Mouse (Mus musculus) stomach, embryonic 16.5 days (tissue): ENCODE data around the gene Tmtc1. TPM values are rescaled to one million over a fixed set of nuclear protein-coding genes. Genes with fewer than 3 reads are reported as not detected.

Source experiments
- ATAC-seq: fragments of 200-750 bp; cut with Nextera tagmentation; 2 replicates; pipeline ENCODE4 v1.8.0; 2017; ENCODE audit warnings: moderate number of reproducible peaks, moderate TSS enrichment; ENCODE audit not compliant: insufficient read depth, low FRiP score
- H3K27ac ChIP-seq: fragments of 300-500 bp; sonication (generic); 2 replicates; pipeline ENCODE4 v1.5.1; 2014; ENCODE audit warnings: low read length
- H3K27me3 ChIP-seq: fragments of 300-500 bp; sonication (generic); 2 replicates; pipeline ENCODE4 v1.6.1; 2014; ENCODE audit warnings: low read length, control low read depth, mixed read lengths; ENCODE audit not compliant: control insufficient read depth, insufficient read depth
- H3K36me3 ChIP-seq: fragments of 300-500 bp; sonication (generic); 2 replicates; pipeline ENCODE4 v1.6.1; 2014; ENCODE audit warnings: low read length; ENCODE audit not compliant: control insufficient read depth, insufficient read depth
- H3K4me1 ChIP-seq: fragments of 300-500 bp; sonication (generic); 2 replicates; pipeline ENCODE4 v1.6.1; 2014; ENCODE audit warnings: low read length, control low read depth, mixed read lengths; ENCODE audit not compliant: control insufficient read depth, insufficient read depth
- H3K4me2 ChIP-seq: fragments of 300-500 bp; sonication (generic); 2 replicates; pipeline ENCODE4 v1.6.1; 2014; ENCODE audit warnings: low read depth, low read length, mixed read lengths
- H3K4me3 ChIP-seq: fragments of 300-500 bp; sonication (generic); replicated peaks from 2 replicates; pipeline ENCODE4 v1.5.1; 2014; ENCODE audit warnings: mild to moderate bottlenecking, low read length
- H3K9ac ChIP-seq: fragments of 300-500 bp; sonication (generic); 2 replicates; pipeline ENCODE4 v1.6.1; 2014; ENCODE audit warnings: low read length
- H3K9me3 ChIP-seq: fragments of 300-500 bp; sonication (generic); replicated peaks from 2 replicates; pipeline ENCODE4 v1.6.1; 2016; ENCODE audit warnings: low read length, control low read depth; ENCODE audit not compliant: control insufficient read depth
- WGBS: fragments of 180-500 bp; shearing (Covaris S2); extraction: QIAGEN DNeasy Blood & Tissue Kit; methylation state at CpG from one replicate; pipeline ENCODE4 v1.1.7; 2014; 5-methylcytosine and 5-hydroxymethylcytosine counted together
- polyA plus RNA-seq: library from polyadenylated mRNA; unstranded; fragments of >200 nt; fragmentation: Nextera tagmentation; extraction: Ambion mirVana; gene quantifications from 2 replicates; pipeline ENCODE4 v1.2.1, GENCODE M21; 2015

The Tmtc1 gene
- polyA plus RNA-seq, 1 experiment from 2014 or later: 1.6 TPM

DNA sequence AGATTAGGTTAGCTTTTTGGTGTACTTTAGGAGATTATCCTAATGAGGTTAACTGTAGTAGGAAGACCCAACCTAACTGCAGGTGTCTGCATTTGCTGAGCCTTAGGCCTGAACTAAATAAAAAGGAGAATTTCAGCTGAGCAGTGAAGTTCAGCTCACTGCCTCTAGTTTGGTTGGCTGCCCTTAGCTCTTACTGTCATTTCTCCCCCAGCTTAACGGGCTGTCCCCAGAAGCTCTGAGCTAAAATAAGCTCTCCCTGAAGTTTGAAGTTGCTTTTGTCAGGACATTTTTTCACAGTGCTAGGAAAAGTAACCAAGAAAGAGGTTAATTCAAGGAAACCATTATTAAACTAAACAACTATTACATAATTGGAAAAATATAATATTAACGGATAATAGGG lies 115.3 kb downstream of the Tmtc1 start:
- H3K9ac ChIP-seq: no peak overlapping the region
- no peak overlapping the region for H3K4me2 ChIP-seq
- H3K4me1 ChIP-seq: no peaks in the 10 kb centered on the region
- no peaks in the 10 kb centered on the region for H3K27me3 ChIP-seq
- H3K4me3 ChIP-seq: no peak overlapping the region
- H3K9me3 ChIP-seq: no peaks in the 10 kb centered on the region
- H3K36me3 ChIP-seq: no peaks in the 10 kb centered on the region; the same call in 1 of the 2 replicates
- no peak for ATAC-seq
- no peak overlapping the region for H3K27ac ChIP-seq
- WGBS: 71% methylated on average over 2 of the region's 2 CpGs

DNA sequence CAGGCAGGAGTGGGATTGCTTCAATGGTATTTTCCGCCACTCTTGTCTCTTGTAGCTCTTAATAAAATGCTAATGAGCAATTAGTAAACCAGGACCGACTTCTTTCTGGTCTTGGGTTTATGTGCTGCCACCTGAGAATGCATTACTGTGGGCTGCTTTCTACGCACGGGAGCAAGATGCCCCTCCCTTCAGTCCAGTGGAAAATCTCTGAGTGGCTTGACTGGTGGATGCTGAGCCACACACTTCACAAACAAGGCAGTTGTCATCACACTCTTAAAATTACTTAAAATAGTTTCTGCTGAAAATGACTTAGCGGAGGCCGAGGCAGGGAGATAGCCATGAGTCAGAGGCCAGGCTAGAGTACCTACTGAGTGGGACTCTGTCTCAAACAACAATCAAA lies 116.1 kb downstream of the Tmtc1 start:
- ATAC-seq: no peak
- no peak overlapping the region for H3K4me3 ChIP-seq
- WGBS: 80% methylated on average over 6 of the region's 6 CpGs
- no peak overlapping the region for H3K27ac ChIP-seq
- no peaks in the 10 kb centered on the region for H3K9me3 ChIP-seq
- H3K4me2 ChIP-seq: no peak overlapping the region
- H3K27me3 ChIP-seq: no peaks in the 10 kb centered on the region
- no peak overlapping the region for H3K9ac ChIP-seq
- no peaks in the 10 kb centered on the region for H3K4me1 ChIP-seq
- H3K36me3 ChIP-seq: no peaks in the 10 kb centered on the region; the same call in 1 of the 2 replicates

DNA sequence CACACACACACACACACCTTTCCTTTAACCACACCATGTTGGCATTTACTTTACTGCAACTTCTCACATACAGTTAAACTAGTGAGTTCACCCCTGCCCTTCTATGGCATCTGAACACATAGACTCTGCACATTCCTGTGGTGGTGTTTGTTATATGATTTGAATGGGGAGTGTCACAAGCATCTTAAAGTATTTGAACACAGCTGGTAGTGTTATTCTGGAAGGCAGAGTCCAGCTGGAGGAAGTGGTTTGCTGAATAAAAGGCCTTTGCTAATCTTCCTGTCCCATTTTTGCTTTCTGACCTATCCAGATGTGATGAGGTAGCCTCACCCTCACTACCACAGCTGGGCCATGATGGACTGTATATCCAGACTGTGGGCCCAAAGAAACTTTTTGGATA lies 125.5 kb downstream of the Tmtc1 start:
- Histone ChIP-seq H3K27me3 (no peaks in the 10 kb centered on the region), H3K9ac (no peak overlapping the region), H3K4me3 (no peak overlapping the region), H3K4me1 (0 out of 2 replicates have a peak, but pooled peaks cover 2% of the 10 kb centered on the region), H3K4me2 (no peak overlapping the region), H3K9me3 (no peaks in the 10 kb centered on the region), H3K27ac (no peak overlapping the region), H3K36me3 (no peaks in the 10 kb centered on the region)
- no peak for ATAC-seq

DNA sequence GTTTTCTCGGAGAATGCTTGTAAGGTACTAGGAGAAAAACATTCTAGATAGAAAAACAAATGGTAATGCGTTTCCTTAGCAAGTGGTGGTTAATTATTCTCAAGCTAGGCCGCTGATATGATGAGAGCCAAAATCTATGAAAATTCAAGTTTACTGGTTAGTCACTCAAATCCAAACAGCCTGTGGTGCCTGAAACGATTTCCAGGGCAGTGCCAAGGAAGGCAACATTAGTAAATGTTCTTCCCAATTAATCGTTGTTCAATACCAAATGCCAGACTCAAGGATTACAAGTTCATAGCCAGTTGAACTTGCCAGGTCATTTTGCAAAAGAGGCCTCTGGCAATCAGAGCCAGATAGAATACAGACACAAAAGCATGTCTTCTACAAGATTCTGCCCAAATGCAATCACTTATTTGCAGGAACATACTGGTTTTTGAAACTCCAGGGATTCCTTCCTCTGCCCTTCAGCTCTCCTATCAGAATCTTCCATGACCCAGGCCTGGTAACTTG lies 128.6 kb downstream of the Tmtc1 start:
- Histone ChIP-seq H3K27me3 (no peaks in the 10 kb centered on the region), H3K36me3 (no peaks in the 10 kb centered on the region), H3K4me1 (0 out of 2 replicates have a peak, but pooled peaks cover 2% of the 10 kb centered on the region), H3K4me2 (no peak overlapping the region), H3K9me3 (no peaks in the 10 kb centered on the region), H3K9ac (no peak overlapping the region), H3K27ac (no peak overlapping the region), H3K4me3 (no peak overlapping the region)
- ATAC-seq: no peak
- 73% methylated on average over 5 of the region's 5 CpGs for WGBS

DNA sequence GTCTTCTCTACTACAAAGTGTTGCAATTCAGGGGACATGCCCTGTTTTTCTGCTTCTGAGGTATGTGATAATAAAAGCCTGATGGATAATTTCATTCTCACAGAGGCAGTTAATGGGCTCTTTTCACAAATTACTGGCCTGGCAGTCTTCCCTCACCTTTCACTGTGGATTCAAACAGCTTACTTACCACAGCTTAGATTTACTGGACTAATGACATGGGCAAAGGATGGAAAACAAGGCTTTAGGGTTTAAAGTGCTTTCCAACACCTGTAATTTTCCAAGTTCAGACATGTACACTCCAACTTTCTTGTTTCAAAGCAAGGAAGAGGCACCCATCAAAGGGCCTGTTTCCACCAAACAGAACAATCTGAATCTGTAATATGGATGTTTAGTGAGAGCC lies 129.1 kb downstream of the Tmtc1 start:
- H3K4me1 ChIP-seq: 0 out of 2 replicates have a peak, but pooled peaks cover 2% of the 10 kb centered on the region
- no peaks in the 10 kb centered on the region for H3K27me3 ChIP-seq
- ATAC-seq: no peak
- no peak overlapping the region for H3K4me3 ChIP-seq
- no peaks in the 10 kb centered on the region for H3K36me3 ChIP-seq
- no peaks in the 10 kb centered on the region for H3K9me3 ChIP-seq
- H3K4me2 ChIP-seq: no peak overlapping the region
- no peak overlapping the region for H3K27ac ChIP-seq
- H3K9ac ChIP-seq: no peak overlapping the region

DNA sequence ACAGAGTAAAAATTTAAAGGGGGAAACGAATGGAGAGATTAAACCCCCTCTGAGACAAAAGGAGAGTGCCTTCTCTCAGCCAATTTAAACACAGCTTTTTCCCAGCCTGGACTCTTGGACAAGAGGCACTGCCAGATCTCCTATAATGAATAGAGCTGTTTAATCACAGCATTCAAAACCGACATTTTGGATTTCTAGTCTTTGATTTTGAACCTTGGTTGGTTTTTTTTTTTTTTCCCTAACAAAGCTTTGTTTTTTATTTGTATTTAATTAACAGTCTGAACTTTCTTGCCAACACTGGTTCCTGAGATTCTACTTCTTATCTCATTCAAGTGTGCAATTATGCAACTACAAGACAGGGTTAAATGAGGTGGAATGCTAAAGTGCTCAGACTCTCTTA lies 133.2 kb downstream of the Tmtc1 start:
- H3K4me3 ChIP-seq: no peak overlapping the region
- H3K4me1 ChIP-seq: no peaks in the 10 kb centered on the region
- H3K4me2 ChIP-seq: no peak overlapping the region
- H3K9me3 ChIP-seq: no peaks in the 10 kb centered on the region
- ATAC-seq: no peak
- no peaks in the 10 kb centered on the region for H3K36me3 ChIP-seq
- no peak overlapping the region for H3K27ac ChIP-seq
- no peaks in the 10 kb centered on the region for H3K27me3 ChIP-seq
- 29% methylated on average over 2 of the region's 2 CpGs for WGBS
- no peak overlapping the region for H3K9ac ChIP-seq

DNA sequence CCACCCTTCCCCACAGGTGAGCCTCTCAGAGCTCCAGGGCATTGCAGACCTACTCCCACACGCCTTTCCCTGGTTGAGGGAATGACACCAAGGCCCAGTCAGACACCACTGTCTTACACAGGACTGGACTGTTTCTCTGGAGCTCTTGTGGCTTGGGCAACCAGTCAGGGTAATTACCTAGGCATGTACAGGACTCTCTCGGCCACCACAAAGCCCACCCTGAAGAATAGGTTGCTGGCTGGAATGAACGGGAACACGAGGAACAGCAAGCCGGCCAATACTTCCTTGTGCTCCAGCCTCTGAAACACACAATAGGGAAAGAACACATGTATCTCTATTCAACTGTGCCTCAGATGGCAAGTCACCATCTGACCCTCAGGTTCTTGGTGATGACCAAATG lies 138.4 kb downstream of the Tmtc1 start:
- no peak for ATAC-seq
- WGBS: 89% methylated on average over 5 of the region's 5 CpGs
- no peaks in the 10 kb centered on the region for H3K4me1 ChIP-seq
- H3K4me3 ChIP-seq: no peak overlapping the region
- H3K36me3 ChIP-seq: no peaks in the 10 kb centered on the region
- no peak overlapping the region for H3K4me2 ChIP-seq
- no peak overlapping the region for H3K9ac ChIP-seq
- no peaks in the 10 kb centered on the region for H3K27me3 ChIP-seq
- H3K9me3 ChIP-seq: no peaks in the 10 kb centered on the region
- no peak overlapping the region for H3K27ac ChIP-seq

DNA sequence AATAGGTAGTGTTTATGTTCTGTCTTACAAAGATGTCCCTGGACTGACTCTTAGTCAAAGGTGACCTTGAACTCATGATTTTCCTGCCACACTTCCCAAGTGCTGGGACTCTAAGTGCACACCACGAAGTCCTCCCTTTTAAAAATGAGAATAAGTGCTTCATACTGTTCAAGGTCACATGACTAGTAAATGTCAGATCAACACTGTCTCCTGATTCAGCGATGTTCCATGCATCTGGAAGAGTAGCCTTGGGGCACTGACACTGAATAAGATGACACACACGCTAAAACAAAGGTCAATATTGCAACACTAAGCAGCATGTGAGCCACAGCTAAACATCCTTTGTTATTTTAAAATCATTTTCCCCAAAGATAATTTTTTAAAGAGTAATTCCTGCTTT lies 139.0 kb downstream of the Tmtc1 start:
- Histone ChIP-seq H3K4me1 (no peaks in the 10 kb centered on the region), H3K4me2 (no peak overlapping the region), H3K27me3 (no peaks in the 10 kb centered on the region), H3K27ac (no peak overlapping the region), H3K9ac (no peak overlapping the region), H3K4me3 (no peak overlapping the region), H3K9me3 (no peaks in the 10 kb centered on the region), H3K36me3 (no peaks in the 10 kb centered on the region)
- WGBS: 80% methylated on average over 3 of the region's 3 CpGs
- no peak for ATAC-seq

DNA sequence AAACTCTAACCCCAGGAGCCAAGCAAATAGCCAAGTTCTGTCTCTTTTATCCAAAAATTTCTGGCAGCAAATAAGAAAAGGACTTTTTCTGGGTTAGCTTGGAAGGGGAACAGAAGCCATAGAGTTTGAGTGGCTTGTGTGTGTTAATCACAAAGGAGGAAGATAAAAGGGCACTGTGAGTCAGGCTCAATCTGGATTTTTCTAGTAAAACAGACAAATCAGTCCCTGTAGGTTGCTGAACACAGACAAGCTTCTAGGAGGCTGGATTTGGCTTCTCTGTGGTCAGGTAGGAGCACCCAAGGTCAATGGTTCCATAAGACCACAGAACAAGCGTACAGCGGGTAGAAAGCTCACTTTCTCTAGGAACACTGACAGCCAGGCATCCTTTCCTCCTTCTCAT lies 141.9 kb downstream of the Tmtc1 start:
- no peak overlapping the region for H3K4me2 ChIP-seq
- H3K4me3 ChIP-seq: no peak overlapping the region
- no peak overlapping the region for H3K9ac ChIP-seq
- H3K36me3 ChIP-seq: no peaks in the 10 kb centered on the region
- 85% methylated on average over 2 of the region's 2 CpGs for WGBS
- H3K9me3 ChIP-seq: no peaks in the 10 kb centered on the region
- H3K4me1 ChIP-seq: no peaks in the 10 kb centered on the region
- no peak overlapping the region for H3K27ac ChIP-seq
- no peak for ATAC-seq
- H3K27me3 ChIP-seq: no peaks in the 10 kb centered on the region

DNA sequence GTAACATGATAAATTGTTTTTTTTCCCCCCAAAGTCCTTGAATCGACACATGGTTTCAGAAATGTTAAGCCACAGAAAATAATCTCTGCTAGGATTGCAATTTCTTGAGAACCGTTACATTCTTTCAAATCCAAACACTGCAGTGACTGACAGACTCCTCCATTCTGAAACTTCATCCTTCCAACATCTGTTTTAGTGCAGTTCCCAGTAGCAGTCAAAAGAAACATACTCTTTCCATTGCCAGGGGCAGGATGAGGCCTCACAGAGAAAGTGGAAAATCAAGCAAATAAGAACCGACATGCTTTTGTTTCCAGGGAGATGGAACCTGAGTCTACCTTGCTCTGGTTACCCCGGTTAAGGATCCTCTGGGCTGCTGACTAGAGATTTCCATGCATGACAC lies 147.1 kb downstream of the Tmtc1 start:
- 34% methylated on average over 4 of the region's 4 CpGs for WGBS
- no peaks in the 10 kb centered on the region for H3K9me3 ChIP-seq
- ATAC-seq: no peak

More for the DNA sequence above, 147.1 kb downstream of the Tmtc1 start:
- H3K4me1 ChIP-seq: no peaks in the 10 kb centered on the region
- no peak overlapping the region for H3K9ac ChIP-seq
- no peak overlapping the region for H3K4me2 ChIP-seq
- no peak overlapping the region for H3K4me3 ChIP-seq
- H3K27me3 ChIP-seq: no peaks in the 10 kb centered on the region
- no peaks in the 10 kb centered on the region for H3K36me3 ChIP-seq
- no peak overlapping the region for H3K27ac ChIP-seq
